Mouse (Mus musculus): ENCODE data around the gene Rnf13. TPM values are rescaled to one million over a fixed set of nuclear protein-coding genes. Genes with fewer than 3 reads are reported as not detected.
"Not testable (repeated sequence)": the region's sequence is repeated elsewhere in the genome, so short reads cannot be mapped to it uniquely, and the experiment has no call there.

Rnf13 gene
- 10 to 100 TPM; 52.2 to 55.5 TPM for total RNA-seq (2021)
- long read RNA-seq, experiment 1, transcript Rnf13-201 (10 exons, 2,678 nt): major isoform, 63 of 83 reads
- long read RNA-seq, experiment 1, partial matches to known transcripts: 2 of 83 reads
- long read RNA-seq, experiment 1, other reads (novel, unspliced or antisense): 14 of 83 reads
- long read RNA-seq, experiment 2, transcript Rnf13-201 (10 exons, 2,678 nt): major isoform, 42 of 53 reads
- long read RNA-seq, experiment 2, partial matches to known transcripts: 2 of 53 reads
- long read RNA-seq, experiment 2, other reads (novel, unspliced or antisense): 5 of 53 reads

DNA sequence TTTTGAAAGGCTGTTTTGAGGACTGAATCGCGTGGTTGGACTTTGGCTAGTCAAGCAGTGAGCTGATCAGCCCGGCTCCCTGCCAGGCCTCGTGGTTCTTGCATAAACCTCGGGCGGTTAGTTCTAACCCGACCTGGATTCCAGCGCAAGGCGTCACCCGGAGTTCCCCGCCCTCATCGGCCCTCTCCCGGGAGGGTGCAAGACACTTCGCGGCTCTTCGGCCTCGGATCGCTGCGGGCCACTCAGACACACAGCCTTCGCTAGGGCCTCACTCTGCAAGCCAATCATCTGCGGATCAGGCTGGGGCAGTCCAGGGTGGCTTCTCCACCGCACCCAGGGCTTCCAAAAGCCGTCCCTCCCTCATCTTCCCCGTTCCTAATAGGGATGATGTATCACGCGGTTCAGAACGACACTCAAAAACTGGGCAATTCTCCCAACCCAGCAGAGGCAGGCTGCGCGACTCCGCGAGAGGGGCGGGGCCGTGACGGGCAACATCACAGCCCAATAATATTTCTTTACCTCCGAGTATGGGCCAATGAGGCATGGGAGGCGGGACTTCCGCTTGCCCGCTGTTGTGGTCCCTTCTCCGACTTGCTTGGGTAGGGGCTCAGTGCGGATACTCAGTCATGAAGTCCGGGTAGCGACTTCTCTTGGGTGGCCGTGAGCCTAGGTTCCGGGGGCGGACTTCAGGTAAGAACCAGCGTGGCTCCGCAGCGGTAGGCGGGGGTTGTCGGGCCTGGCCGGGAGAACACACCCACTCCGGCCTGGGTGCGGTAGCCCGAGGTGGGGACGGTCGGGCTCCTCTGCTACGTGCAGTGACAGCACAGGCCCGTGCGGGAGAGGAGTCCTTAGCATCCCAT lies at the start of gene Rnf13:
TSS of gene Rnf13 (plus strand) at position 552 of the 860 bp plus-strand sequence.
- intact Hi-C loops (cut with DNase I): loop anchor here (2.0 kb wide), 1 partner anchor 69 kb away; no protein-coding TSS in a partner anchor
- DNase-seq: peak; percentile 96 to 97

DNA sequence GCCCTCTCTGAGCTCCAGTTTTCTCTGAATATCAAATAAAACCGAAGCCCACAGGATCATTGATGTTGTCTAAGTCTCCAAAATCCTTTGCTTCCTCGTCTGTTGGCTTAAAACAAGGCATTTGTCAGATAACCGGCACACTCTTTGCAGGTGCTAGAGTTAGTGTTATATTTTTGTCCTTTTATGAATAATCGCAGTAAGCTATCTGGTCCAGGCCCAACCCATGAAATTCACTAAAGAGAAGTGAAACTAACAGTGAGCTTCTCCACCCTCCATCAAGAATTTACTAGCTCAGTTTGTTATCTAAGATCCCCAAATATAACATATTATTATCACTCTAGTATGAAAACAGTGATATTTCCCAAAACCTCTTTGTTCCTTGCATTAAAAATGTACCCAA lies 44.1 kb upstream of the Rnf13 start:
- DNase-seq: no peak
- intact Hi-C loops (cut with DNase I): no loop called here

DNA sequence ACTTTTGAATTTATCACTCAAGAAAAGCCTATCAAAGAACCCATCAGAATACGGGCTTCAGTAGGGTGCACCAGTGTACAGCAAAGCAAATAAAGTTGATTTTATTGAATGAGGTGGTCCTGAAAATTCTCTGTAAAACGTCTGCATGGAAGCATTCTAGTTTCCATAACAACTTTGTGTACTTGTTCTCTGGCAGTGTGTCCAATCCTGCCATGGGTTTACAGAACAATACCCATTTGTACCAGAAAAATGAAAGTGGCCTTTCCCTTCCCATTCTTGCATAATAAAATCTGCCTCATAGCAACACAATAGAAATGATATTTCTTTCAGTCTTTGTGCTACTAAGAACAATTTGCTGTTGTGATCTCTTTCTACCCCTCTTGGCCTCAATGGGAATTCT lies 43.1 kb upstream of the Rnf13 start, which contains the start of gene Ankub1:
TSS of gene Ankub1 (minus strand) at position 81 of the 400 bp plus-strand sequence.
- DNase-seq: no peak
- intact Hi-C loops (cut with DNase I): no loop called here

DNA sequence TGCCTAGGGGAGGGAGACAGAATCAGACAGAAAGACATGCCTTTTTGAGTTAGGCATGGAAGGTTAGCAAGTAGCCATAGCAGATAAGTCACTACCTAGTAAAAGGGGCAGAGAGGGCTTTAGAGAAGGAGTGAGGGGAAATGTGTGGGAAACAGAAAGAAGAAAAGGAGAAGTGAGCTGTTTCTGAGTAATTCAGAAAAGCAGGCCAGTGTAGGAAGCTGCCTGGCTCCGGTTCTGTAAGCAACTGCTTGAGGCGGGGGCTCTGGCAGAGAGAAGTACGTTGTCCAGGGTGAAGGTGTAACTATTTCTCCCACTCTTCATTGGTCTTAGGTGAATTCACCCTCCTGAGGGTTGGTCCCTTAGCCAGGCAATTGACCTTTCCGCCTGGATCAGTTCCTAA lies 39.6 kb upstream of the Rnf13 start:
- no peak for DNase-seq
- intact Hi-C loops (cut with DNase I): no loop called here

DNA sequence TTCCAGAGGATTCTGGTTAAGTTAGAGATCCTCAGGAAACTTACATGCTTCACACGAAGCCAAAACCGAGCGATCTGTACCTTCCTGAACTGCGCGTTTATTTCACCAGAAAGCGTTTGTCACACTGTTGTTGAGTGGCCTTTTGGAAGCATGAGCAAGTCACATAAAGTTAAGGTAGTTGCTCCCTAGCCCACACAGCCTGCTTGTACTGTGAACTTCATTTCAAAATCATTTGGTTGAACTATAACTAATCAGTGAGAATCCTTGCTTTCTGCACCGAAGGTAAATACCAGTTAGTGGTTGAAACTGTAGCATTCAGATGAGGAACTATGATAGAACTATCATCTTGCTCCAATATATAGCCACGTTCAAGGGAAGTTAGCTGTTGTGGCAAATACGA lies 39.1 kb upstream of the Rnf13 start:
- DNase-seq: no peak
- intact Hi-C loops (cut with DNase I): no loop called here

DNA sequence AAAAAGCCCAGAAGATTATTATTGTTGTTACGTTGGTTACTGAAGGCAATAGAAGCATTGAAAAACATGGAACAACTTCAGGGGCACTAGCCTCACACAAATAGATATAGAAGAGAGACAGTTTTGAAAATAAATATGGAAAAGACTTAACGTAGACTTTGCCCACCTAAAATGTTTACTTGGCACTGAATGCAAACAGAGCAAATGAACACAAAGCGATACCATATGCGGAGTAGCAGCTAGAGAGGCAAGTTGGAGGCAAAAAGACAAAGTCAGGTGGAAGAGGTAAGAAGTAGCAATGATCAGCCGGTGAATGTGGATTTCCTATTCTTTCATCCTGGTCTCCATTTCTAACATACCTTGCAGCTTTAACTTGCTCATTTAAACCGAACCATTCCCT lies 21.7 kb upstream of the Rnf13 start:
- intact Hi-C loops (cut with DNase I): no loop called here
- no peak for DNase-seq

DNA sequence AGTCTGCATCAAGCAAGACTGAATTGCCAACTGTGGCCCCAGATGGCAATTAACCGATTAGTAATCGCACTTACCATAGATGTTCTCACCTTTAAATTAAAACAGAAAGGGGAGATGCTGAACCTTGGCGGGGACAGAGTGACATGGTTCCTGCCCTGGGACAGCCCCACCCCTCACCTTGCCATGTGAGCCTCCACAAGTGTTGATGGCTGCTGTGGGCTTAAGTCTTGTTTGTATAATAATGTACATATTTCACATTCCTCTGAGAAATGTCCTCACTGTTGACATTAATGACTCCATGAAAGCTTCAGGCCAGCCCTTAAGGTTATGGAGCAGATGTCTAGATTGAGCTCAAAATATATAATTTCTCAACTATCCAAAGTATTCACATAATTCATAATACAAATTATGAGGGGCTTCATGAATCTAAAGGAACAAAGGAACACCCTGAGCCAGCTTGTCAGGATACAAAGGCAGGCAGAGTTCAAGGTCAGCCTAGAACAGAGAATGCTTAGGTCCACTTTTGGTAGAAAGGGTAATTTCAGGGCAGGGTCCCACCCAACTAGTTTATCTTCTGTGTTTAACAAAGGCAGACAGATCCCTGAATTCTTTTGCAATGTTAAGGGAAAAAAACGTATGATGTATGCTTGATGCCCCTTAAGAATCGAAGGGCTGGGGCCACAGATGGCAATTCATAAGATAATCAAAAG lies 3.5 kb upstream of the Rnf13 start:
- no peak for DNase-seq
- intact Hi-C loops (cut with DNase I): no loop called here

DNA sequence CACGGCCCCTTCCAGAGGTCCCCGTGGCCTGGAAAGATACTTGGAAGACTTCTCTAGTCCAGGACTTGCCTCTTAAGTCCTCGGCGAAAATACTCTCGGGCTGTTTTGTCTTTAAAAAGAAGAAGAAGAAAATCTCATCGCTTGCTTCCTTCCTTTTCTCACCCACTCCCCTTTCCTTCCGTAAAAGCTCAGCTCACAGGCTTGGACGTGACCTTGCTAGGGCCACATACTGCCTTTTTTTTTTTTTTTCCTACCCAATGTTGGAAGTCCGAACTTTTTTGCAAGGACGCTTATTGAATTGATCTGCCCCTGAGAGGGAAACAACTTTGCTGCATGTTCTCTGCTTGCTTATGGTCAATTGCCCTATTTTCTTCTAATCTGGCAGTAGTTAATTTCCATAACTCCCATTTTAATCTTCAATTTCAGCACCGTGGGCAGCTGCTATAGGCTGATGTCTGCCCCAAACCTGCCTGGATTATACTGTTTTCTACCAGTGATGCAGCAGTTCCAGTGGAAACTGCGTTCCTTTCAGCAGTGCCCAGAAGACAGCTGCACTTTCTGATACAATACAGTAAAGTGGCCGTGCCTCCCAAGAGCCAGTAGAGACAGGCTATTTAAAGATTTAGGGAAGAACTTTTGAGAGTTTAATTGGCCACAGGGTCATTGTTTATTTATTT lies 695 bp downstream of the Rnf13 start:
- peak in 1 of 2 experiments; percentile 2 for DNase-seq
- intact Hi-C loops (cut with DNase I): loop anchor here (2.0 kb wide), 1 partner anchor 70 kb away; no protein-coding TSS in a partner anchor

DNA sequence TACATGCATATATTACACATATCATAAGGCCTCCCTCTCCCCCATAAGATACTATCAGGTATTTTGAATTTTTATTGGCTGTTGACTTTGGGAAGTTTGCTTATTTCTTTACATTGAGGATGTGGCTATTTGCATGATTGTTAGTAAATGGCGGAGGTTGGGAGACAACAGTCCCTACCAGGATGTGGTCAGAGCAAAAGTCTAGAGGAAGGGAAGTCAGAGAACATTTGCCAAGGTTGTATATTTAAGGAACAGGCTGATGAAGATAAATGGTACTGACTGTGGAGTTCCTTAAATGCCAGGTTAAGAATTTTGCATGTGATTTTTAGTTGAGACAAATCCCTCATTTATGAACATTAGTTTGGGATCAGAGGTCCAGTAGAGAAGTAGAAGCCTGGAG lies 4.0 kb downstream of the Rnf13 start:
- intact Hi-C loops (cut with DNase I): no loop called here
- DNase-seq: no peak

DNA sequence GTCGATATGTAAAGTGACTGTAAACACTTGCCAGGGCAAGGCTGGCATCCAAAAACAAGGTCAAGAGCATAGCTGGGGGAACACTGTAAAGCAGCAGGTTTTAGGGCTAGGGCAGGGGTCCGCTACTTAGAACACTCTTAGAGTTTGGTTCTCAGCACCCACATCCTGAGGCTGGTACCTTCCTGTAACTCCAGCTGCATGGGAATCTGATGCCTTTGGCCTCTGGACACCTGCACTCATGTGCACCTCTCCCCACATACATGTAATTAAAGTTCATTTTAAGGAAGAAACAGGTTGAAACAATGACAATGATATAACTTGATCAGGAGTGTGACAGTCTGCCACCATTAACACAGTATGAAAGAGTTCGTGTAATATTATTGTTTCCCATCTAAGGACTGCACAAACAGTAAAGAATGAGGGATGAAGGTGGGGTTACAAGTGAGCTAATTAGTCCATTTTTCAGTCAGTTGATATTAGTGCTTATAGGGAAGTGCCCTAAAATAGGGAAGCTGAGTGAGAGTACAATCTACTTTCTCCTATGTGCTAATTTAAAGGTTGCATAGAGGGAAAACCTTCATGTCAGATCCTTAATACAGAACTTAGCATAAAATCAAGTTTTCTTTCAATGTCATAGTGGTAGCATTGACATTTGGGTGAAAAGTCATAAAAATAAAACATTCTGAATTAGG lies 12.9 kb downstream of the Rnf13 start:
- intact Hi-C loops (cut with DNase I): no loop called here
- DNase-seq: no peak

DNA sequence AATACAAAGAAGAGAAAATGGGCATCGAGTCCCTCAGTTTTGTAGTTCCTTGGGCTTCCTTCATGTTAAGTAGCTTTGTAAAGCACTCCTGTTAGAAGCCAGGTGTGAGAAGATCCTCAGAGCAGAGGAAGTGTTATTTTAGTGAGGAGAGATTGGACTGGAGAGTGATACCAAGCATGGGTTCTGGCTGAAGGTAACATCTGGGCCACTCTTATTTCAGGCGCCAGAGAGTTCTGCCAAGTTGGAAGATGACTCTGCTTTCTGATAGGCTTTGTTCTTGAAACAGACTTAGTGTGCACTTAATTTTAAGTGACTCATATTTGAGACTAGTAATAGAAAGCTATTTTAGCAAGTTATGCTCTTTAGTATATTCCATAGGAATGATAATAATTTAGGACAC lies 41.1 kb downstream of the Rnf13 start:
- intact Hi-C loops (cut with DNase I): no loop called here
- DNase-seq: no peak

DNA sequence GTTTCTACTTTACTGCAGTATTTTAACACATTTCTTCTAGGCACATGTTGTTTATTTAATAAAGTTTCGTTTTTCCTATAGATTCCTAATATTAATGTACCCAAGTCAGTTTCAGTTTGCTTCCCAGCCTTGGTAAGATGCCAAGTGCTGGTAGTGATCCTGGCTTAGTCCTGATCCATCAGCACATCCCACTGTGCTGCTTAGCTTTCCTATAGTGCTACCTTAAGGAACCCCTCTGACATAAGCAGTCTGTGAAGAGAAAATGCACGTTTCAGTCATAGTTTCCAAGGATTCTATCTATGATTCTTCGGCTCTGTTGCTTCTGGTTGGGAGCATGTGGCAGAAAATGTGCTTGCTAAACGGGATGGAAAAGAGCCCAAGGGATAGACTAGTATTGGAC lies 52.6 kb downstream of the Rnf13 start:
- intact Hi-C loops (cut with DNase I): no loop called here
- no peak for DNase-seq

DNA sequence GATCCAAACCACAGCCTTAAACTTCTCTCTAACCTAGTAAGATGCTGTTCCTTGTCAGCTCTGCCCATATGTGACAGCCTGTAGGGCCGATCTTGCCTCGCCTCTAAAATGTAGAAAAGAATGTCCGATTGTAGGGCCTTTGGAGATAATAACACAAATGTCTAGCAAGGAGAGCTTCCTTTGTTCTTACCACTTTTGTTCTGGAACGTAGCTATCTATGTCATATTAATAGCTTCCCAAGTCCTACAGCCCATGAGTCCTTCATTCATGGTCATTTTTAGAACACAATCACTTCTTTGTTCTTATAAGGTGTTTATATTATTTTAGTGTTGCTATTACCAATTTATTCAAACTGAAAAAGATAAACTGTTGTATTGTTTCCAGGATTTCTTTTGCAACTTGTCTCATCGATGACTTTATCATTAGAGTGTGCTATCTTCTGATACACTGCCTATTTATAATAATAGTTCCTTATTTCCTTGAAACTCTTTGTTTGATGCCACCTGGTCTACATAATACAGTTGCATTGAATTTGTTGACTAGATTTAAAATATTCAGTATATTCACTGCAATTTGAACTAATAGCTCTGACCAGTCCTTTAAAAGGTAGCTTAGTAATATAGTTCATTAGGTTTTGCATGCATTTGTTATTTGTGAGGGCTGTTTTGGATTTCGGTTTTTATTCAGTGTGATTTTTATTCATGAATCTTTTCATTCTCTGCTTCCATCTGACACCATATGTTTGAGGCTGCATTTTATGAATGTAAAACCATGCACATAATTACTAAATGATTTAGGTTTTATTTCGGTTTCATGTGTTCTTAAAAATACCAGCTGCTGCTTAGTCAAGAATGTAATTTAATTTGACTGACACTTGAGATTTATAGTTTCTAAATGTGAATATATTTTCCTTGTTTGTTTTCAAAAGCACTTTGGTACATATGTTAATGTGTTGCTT lies 53.4 kb downstream of the Rnf13 start:
- intact Hi-C loops (cut with DNase I): no loop called here
- no peak for DNase-seq

DNA sequence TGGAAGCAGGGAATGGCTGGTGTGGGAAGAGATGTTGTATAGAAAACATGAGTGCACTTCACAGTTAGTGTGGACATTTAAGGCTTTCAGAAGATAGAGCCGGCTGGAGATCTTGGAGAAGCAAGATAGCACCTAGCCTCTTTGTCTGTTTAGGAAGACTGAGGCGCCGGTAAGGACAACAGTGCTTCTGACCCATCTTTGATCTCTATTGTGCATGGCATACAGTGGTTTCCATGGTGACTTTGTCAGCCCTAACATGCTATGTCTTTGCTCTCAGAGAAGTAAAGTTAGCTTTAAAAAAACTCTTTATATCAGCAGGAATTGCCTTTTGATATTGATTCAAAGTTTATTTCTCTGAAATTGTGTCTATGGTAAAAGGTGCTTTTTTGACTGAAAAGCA lies 55.2 kb downstream of the Rnf13 start:
- intact Hi-C loops (cut with DNase I): no loop called here
- no peak for DNase-seq

DNA sequence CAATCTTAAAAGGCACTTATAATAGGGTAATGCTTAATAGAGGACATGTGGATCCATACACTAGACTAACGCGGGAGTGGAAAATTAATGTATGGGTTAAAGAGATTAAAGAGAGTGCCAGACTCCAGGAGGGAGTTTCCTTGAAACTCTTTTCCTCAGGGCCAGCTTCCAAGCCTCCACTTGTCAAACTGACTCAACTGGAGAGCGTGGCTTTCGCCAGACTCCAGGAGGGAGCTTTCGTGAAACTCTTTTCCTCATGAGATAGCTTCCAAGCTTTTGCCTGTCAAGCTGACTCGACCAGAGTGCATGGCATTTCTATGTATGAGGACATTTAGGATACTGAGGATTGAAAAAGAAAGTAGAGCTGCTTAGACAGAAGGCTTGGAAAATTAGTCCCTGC lies 59.2 kb downstream of the Rnf13 start:
- DNase-seq; intact Hi-C loops (cut with DNase I): not testable (repeated sequence)

DNA sequence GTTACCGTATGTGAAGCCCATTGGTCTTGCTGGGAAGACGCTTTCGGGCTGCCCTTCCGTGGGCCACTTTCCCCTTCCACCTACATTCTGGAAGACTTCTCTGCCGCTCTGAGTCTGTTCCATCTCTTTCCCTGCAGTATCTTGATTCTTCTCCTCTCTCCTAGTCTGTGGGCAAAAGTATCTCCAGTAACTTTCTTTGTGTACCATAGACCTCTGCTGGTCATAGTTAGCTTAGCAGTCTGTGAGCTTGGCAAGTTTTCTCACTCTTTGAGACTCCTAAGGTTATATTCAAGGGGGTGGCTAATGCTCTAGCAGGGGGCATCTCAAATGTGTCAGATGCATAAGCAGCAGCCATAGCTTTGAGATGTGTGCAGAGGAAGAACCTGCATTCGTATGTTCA lies 79.6 kb downstream of the Rnf13 start:
- DNase-seq: peak in 1 of 2 experiments; percentile 19
- intact Hi-C loops (cut with DNase I): loop anchor here (2.0 kb wide), 1 partner anchor 149 kb away; no protein-coding TSS in a partner anchor

DNA sequence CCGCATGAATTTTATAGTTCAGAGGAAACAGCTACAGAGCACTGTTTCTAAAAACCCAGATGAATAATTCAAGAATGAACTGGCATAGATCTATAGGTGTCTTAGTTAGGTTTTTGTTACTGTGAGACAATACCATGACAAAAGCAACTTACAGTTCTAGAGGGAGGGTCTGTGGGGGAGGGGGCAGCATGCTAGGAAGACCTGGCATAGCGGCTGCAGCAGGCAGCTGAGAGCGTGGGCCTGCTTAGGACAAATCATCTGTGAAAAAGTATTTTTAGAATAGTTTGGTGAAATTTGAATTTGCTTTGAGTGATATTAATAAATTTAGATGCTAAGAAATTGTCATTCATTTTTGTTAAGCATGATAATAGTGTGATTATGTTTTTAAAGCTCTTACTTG lies 90.0 kb downstream of the Rnf13 start:
- intact Hi-C loops (cut with DNase I): no loop called here
- DNase-seq: no peak

DNA sequence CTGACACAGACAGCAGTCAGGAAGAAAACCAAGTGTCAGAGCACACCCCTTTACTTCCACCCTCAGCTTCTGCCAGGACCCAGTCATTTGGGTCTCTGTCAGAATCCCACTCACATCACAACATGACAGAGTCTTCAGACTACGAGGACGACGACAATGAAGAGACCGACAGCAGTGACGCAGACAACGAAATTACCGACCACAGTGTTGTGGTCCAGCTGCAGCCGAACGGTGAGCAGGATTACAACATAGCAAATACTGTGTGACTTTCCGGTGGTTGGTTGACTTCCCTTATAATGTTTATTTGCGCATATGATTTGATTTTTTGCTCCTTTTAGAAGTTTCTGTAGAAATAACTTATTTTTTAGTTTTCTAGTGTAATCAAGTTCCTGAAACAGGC lies 97.7 kb downstream of the Rnf13 start:
- no peak for DNase-seq

DNA sequence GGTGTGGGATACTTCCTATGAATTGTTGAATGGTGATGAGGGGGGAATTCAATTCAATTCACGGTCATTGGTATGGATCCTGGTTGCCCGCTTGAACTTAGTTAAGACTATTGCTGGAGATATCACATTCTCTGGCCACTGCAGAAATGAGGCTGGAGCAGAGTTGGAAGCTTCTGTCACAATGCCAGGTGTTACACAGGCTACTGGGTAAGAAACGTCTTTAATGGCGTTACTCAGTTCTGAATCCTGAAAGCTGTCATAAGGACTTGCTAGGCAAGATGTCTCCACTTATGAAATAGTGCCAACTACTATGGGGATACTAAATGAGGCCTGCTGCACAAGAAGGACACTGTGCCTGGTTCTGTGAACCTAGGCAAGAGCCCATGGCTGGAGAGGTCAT lies 101.0 kb downstream of the Rnf13 start:
- no peak for DNase-seq
- intact Hi-C loops (cut with DNase I): no loop called here

More for the DNA sequence above, 97.7 kb downstream of the Rnf13 start:
- intact Hi-C loops (cut with DNase I): no loop called here
